Mouse (Mus musculus): ENCODE measurements around the gene Med18. TPM values are rescaled to one million over a fixed set of nuclear protein-coding genes. Genes with fewer than 3 reads are reported as not detected.
A peak's percentile ranks its signal among the peaks of the same experiment; 100 is the strongest.
"Not testable (repeated sequence)": the region's sequence is repeated elsewhere in the genome, so short reads cannot be mapped to it uniquely, and the experiment has no call there.

Med18 gene
- polyA plus RNA-seq, 1 experiment from 2014 or later = 11.3 TPM

- Histone ChIP-seq H3K4me3 (ENCODE audit: low read depth, low read length) (no peak overlapping the region), H3K27ac (ENCODE audit: low read length) (no peak overlapping the region)
- WGBS = 70% methylated on average over 5 of the region's 5 CpGs
Measured at GRCm38 (mm10) chr4:132420471-132420870, 43.2 kb downstream of the Med18 start.

GRCm38 (mm10) chr4:132415966-132416365, 47.8 kb downstream of the Med18 start:
- no peak overlapping the region for H3K9ac ChIP-seq (replicated peaks; ENCODE audit: low read depth)
- ATAC-seq (peak; percentile 80), DNase-seq (ENCODE audit: low spot score) (peak; percentile 84)
- H3K4me3 ChIP-seq (ENCODE audit: low read depth, low read length) = no peak overlapping the region
- H3K4me1 ChIP-seq (ENCODE audit: insufficient read depth, low read depth, low read length) = peaks cover 8% of the 10 kb centered on the region
- no peaks in the 10 kb centered on the region for H3K36me3 ChIP-seq (ENCODE audit: insufficient read depth, low read length)
- peak overlapping the region; percentile 39 for H3K27ac ChIP-seq (ENCODE audit: low read length)
- H3K4me2 ChIP-seq (replicated peaks; ENCODE audit: low read depth, low read length) = no peak overlapping the region
- TF ChIP-seq CTCF (IDR thresholded peaks at IDR 0.05) (no peak), EP300 (IDR thresholded peaks at IDR 0.05) (no peak; the same call in 1 of the 2 replicates)
- H3K9me3 ChIP-seq (ENCODE audit: low read length) = no peaks in the 10 kb centered on the region
- no peaks in the 10 kb centered on the region for H3K27me3 ChIP-seq (replicated peaks; ENCODE audit: insufficient read depth, low read length)

More at GRCm38 (mm10) chr4:132420471-132420870, 43.2 kb downstream of the Med18 start:
- Histone ChIP-seq H3K4me1 (ENCODE audit: insufficient read depth, low read depth, low read length) (peaks cover 9% of the 10 kb centered on the region), H3K4me2 (replicated peaks; ENCODE audit: low read depth, low read length) (peak overlapping the region; percentile 59; the same call in 1 of the 2 replicates), H3K27me3 (replicated peaks; ENCODE audit: insufficient read depth, low read length) (no peaks in the 10 kb centered on the region), H3K9ac (replicated peaks; ENCODE audit: low read depth) (no peak overlapping the region), H3K36me3 (ENCODE audit: insufficient read depth, low read length) (no peaks in the 10 kb centered on the region), H3K9me3 (ENCODE audit: low read length) (no peaks in the 10 kb centered on the region)
- TF ChIP-seq EP300 (IDR thresholded peaks at IDR 0.05) = no peak
- ATAC-seq (no peak), DNase-seq (ENCODE audit: low spot score) (no peak)

GRCm38 (mm10) chr4:132413257-132413656, 50.5 kb downstream of the Med18 start:
- not testable (repeated sequence) for DNase-seq (ENCODE audit: low spot score); H3K4me2 ChIP-seq (replicated peaks; ENCODE audit: low read depth, low read length); H3K4me3 ChIP-seq (ENCODE audit: low read depth, low read length); H3K4me1 ChIP-seq (ENCODE audit: insufficient read depth, low read depth, low read length); H3K9ac ChIP-seq (replicated peaks; ENCODE audit: low read depth); ATAC-seq; H3K27me3 ChIP-seq (replicated peaks; ENCODE audit: insufficient read depth, low read length); H3K36me3 ChIP-seq (ENCODE audit: insufficient read depth, low read length); H3K9me3 ChIP-seq (ENCODE audit: low read length); H3K27ac ChIP-seq (ENCODE audit: low read length)
- 93% methylated on average over 4 of the region's 4 CpGs for WGBS

- H3K4me3 ChIP-seq (ENCODE audit: low read depth, low read length) = no peak overlapping the region
- H3K9me3 ChIP-seq (ENCODE audit: low read length) = no peaks in the 10 kb centered on the region
- no peaks in the 10 kb centered on the region for H3K27me3 ChIP-seq (replicated peaks; ENCODE audit: insufficient read depth, low read length)
- H3K9ac ChIP-seq (replicated peaks; ENCODE audit: low read depth) = no peak overlapping the region
- 45% methylated on average over 8 of the region's 8 CpGs for WGBS
- no peaks in the 10 kb centered on the region for H3K4me1 ChIP-seq (ENCODE audit: insufficient read depth, low read depth, low read length)
- H3K27ac ChIP-seq (ENCODE audit: low read length) = peak overlapping the region; percentile 43; the same call in 1 of the 2 replicates
- peak; percentile 80 for TF ChIP-seq EP300 (IDR thresholded peaks at IDR 0.05)
- TF ChIP-seq CTCF (IDR thresholded peaks at IDR 0.05) = peak; percentile 79
- H3K36me3 ChIP-seq (ENCODE audit: insufficient read depth, low read length) = no peaks in the 10 kb centered on the region
- ATAC-seq (peak; percentile 74), DNase-seq (ENCODE audit: low spot score) (peak; percentile 92)
- no peak overlapping the region for H3K4me2 ChIP-seq (replicated peaks; ENCODE audit: low read depth, low read length)
Measured at GRCm38 (mm10) chr4:132411322-132412094, 52.2 kb downstream of the Med18 start.

- ATAC-seq = no peak
- H3K27ac ChIP-seq (ENCODE audit: low read length) = no peak overlapping the region
Measured at GRCm38 (mm10) chr4:132409587-132410229, 54.0 kb downstream of the Med18 start.

More at GRCm38 (mm10) chr4:132409587-132410229, 54.0 kb downstream of the Med18 start:
- no peaks in the 10 kb centered on the region for H3K4me1 ChIP-seq (ENCODE audit: insufficient read depth, low read depth, low read length)
- H3K9me3 ChIP-seq (ENCODE audit: low read length) = no peaks in the 10 kb centered on the region
- H3K4me2 ChIP-seq (replicated peaks; ENCODE audit: low read depth, low read length) = no peak overlapping the region
- no peak overlapping the region for H3K9ac ChIP-seq (replicated peaks; ENCODE audit: low read depth)
- no peak for DNase-seq (ENCODE audit: low spot score)
- no peaks in the 10 kb centered on the region for H3K36me3 ChIP-seq (ENCODE audit: insufficient read depth, low read length)
- H3K4me3 ChIP-seq (ENCODE audit: low read depth, low read length) = no peak overlapping the region
- H3K27me3 ChIP-seq (replicated peaks; ENCODE audit: insufficient read depth, low read length) = no peaks in the 10 kb centered on the region
- no peak for TF ChIP-seq EP300 (IDR thresholded peaks at IDR 0.05)
- no peak for TF ChIP-seq CTCF (IDR thresholded peaks at IDR 0.05)
- WGBS = 76% methylated on average over 4 of the region's 4 CpGs

Other genes starting within 250 kb of the Med18 start
- gene Gmeb1, start 202.3 kb downstream of the Med18 start, polyA plus RNA-seq (2015; fragmentation: Nextera tagmentation; extraction: Ambion mirVana) = 17.0 and 23.6 TPM in 2 replicates
- gene Taf12, start 189.5 kb downstream of the Med18 start, polyA plus RNA-seq (2015; fragmentation: Nextera tagmentation; extraction: Ambion mirVana) = 32.1 and 39.7 TPM in 2 replicates
- gene Rab42, start 160.5 kb downstream of the Med18 start, polyA plus RNA-seq (2015; fragmentation: Nextera tagmentation; extraction: Ambion mirVana) = 2.3 and 3.1 TPM in 2 replicates
- gene Trnau1ap, start 134.4 kb downstream of the Med18 start, polyA plus RNA-seq (2015; fragmentation: Nextera tagmentation; extraction: Ambion mirVana) = 49.8 and 52.9 TPM in 2 replicates
- 14.3 and 14.7 TPM in 2 replicates for gene Rcc1, start 110.3 kb downstream of the Med18 start, polyA plus RNA-seq (2015; fragmentation: Nextera tagmentation; extraction: Ambion mirVana)
- gene Phactr4, start 41.4 kb downstream of the Med18 start, polyA plus RNA-seq (2015; fragmentation: Nextera tagmentation; extraction: Ambion mirVana) = 13.4 and 15.3 TPM in 2 replicates
- gene Sesn2, start 46.6 kb upstream of the Med18 start, polyA plus RNA-seq (2015; fragmentation: Nextera tagmentation; extraction: Ambion mirVana) = 11.6 and 16.0 TPM in 2 replicates
- gene Atpif1, start 69.7 kb upstream of the Med18 start, polyA plus RNA-seq (2015; fragmentation: Nextera tagmentation; extraction: Ambion mirVana) = 700 and 732 TPM in 2 replicates
- gene Dnajc8, start 71.6 kb upstream of the Med18 start, polyA plus RNA-seq (2015; fragmentation: Nextera tagmentation; extraction: Ambion mirVana) = 157 and 182 TPM in 2 replicates
- gene Ptafr, start 100.1 kb upstream of the Med18 start, polyA plus RNA-seq (2015; fragmentation: Nextera tagmentation; extraction: Ambion mirVana) = 2.1 and 2.5 TPM in 2 replicates
- gene Eya3, start 175.1 kb upstream of the Med18 start, polyA plus RNA-seq (2015; fragmentation: Nextera tagmentation; extraction: Ambion mirVana) = 8.2 and 8.8 TPM in 2 replicates

All from lung, postnatal 0 days (tissue).